Mouse (Mus musculus): ENCODE measurements around the gene Rhebl1. TPM values are rescaled to one million over a fixed set of nuclear protein-coding genes. Genes with fewer than 3 reads are reported as not detected.
"Not testable (repeated sequence)": the region's sequence is repeated elsewhere in the genome, so short reads cannot be mapped to it uniquely, and the experiment has no call there.

Gene Rhebl1
- total and polyA plus RNA-seq, 2 experiments from 2014 or later, result 9.4 to 30.7 TPM

- H3K4me3 ChIP-seq (ENCODE audit: low read depth, low read length), result no peak overlapping the region
- no peak overlapping the region for H3K27ac ChIP-seq (ENCODE audit: low read depth, low read length)
- no peaks in the 10 kb centered on the region for H3K9me3 ChIP-seq (ENCODE audit: low read length)
- no peak for ATAC-seq (ENCODE audit: low FRiP score)
- no peak overlapping the region for H3K9ac ChIP-seq (replicated peaks; ENCODE audit: low read length, poor library complexity, severe bottlenecking)
- H3K4me1 ChIP-seq (ENCODE audit: insufficient read depth, low read length), result 0 out of 2 replicates have a peak, but pooled peaks cover 4% of the 10 kb centered on the region
- H3K4me2 ChIP-seq (ENCODE audit: low read depth, low read length, poor library complexity, severe bottlenecking), result no peak overlapping the region
- no peak for DNase-seq (ENCODE audit: low spot score)
- H3K36me3 ChIP-seq (ENCODE audit: insufficient read depth, low read length), result peaks cover 4% of the 10 kb centered on the region; the same call in 1 of the 2 replicates
- H3K27me3 ChIP-seq (ENCODE audit: insufficient read depth, low read length), result no peaks in the 10 kb centered on the region
- WGBS, result 84% methylated on average over 5 of the region's 5 CpGs
- TF ChIP-seq CTCF (IDR thresholded peaks at IDR 0.05), result no peak
Measured at GRCm38 (mm10) chr15:98927566-98927965, 33.2 kb upstream of the Rhebl1 start.

- Histone ChIP-seq H3K4me1 (ENCODE audit: insufficient read depth, low read length) (no peaks in the 10 kb centered on the region), H3K4me3 (ENCODE audit: low read depth, low read length) (no peak overlapping the region), H3K9me3 (ENCODE audit: low read length) (no peaks in the 10 kb centered on the region), H3K4me2 (ENCODE audit: low read depth, low read length, poor library complexity, severe bottlenecking) (no peak overlapping the region), H3K36me3 (ENCODE audit: insufficient read depth, low read length) (no peaks in the 10 kb centered on the region), H3K9ac (replicated peaks; ENCODE audit: low read length, poor library complexity, severe bottlenecking) (no peak overlapping the region), H3K27me3 (ENCODE audit: insufficient read depth, low read length) (no peaks in the 10 kb centered on the region), H3K27ac (ENCODE audit: low read depth, low read length) (no peak overlapping the region)
- DNase-seq (ENCODE audit: low spot score), result no peak
- WGBS, result 71% methylated on average over 3 of the region's 3 CpGs
- no peak for TF ChIP-seq CTCF (IDR thresholded peaks at IDR 0.05)
- ATAC-seq (ENCODE audit: low FRiP score), result no peak
Measured at GRCm38 (mm10) chr15:98924682-98925081, 30.3 kb upstream of the Rhebl1 start.

- Histone ChIP-seq H3K9me3 (ENCODE audit: low read length) (no peaks in the 10 kb centered on the region), H3K27me3 (ENCODE audit: insufficient read depth, low read length) (no peaks in the 10 kb centered on the region), H3K9ac (replicated peaks; ENCODE audit: low read length, poor library complexity, severe bottlenecking) (no peak overlapping the region), H3K27ac (ENCODE audit: low read depth, low read length) (no peak overlapping the region), H3K4me2 (ENCODE audit: low read depth, low read length, poor library complexity, severe bottlenecking) (no peak overlapping the region), H3K4me3 (ENCODE audit: low read depth, low read length) (no peak overlapping the region), H3K36me3 (ENCODE audit: insufficient read depth, low read length) (no peaks in the 10 kb centered on the region), H3K4me1 (ENCODE audit: insufficient read depth, low read length) (no peaks in the 10 kb centered on the region)
- WGBS, result 80% methylated on average over 2 of the region's 2 CpGs
- no peak for TF ChIP-seq CTCF (IDR thresholded peaks at IDR 0.05)
- DNase-seq (ENCODE audit: low spot score) (no peak), ATAC-seq (ENCODE audit: low FRiP score) (no peak)
Measured at GRCm38 (mm10) chr15:98923031-98923537, 28.7 kb upstream of the Rhebl1 start.

- Histone ChIP-seq H3K27me3 (ENCODE audit: insufficient read depth, low read length) (no peaks in the 10 kb centered on the region), H3K9me3 (ENCODE audit: low read length) (no peaks in the 10 kb centered on the region), H3K36me3 (ENCODE audit: insufficient read depth, low read length) (no peaks in the 10 kb centered on the region), H3K27ac (ENCODE audit: low read depth, low read length) (no peak overlapping the region), H3K4me1 (ENCODE audit: insufficient read depth, low read length) (no peaks in the 10 kb centered on the region), H3K9ac (replicated peaks; ENCODE audit: low read length, poor library complexity, severe bottlenecking) (no peak overlapping the region), H3K4me3 (ENCODE audit: low read depth, low read length) (no peak overlapping the region), H3K4me2 (ENCODE audit: low read depth, low read length, poor library complexity, severe bottlenecking) (no peak overlapping the region)
- WGBS, result 54% methylated on average over 3 of the region's 3 CpGs
- ATAC-seq (ENCODE audit: low FRiP score), result no peak
- TF ChIP-seq CTCF (IDR thresholded peaks at IDR 0.05), result no peak
- DNase-seq (ENCODE audit: low spot score), result no peak
Measured at GRCm38 (mm10) chr15:98922581-98922980, 28.2 kb upstream of the Rhebl1 start.

- DNase-seq (ENCODE audit: low spot score), result no peak
- H3K4me1 ChIP-seq (ENCODE audit: insufficient read depth, low read length), result peaks cover 2% of the 10 kb centered on the region; the same call in 1 of the 2 replicates
- H3K4me3 ChIP-seq (ENCODE audit: low read depth, low read length), result no peak overlapping the region
- no peak for TF ChIP-seq CTCF (IDR thresholded peaks at IDR 0.05)
- H3K27ac ChIP-seq (ENCODE audit: low read depth, low read length), result no peak overlapping the region
- no peak overlapping the region for H3K4me2 ChIP-seq (ENCODE audit: low read depth, low read length, poor library complexity, severe bottlenecking)
- 83% methylated on average over 5 of the region's 5 CpGs for WGBS
- no peak overlapping the region for H3K9ac ChIP-seq (replicated peaks; ENCODE audit: low read length, poor library complexity, severe bottlenecking)
- no peak for ATAC-seq (ENCODE audit: low FRiP score)
- H3K9me3 ChIP-seq (ENCODE audit: low read length), result no peaks in the 10 kb centered on the region
- H3K36me3 ChIP-seq (ENCODE audit: insufficient read depth, low read length), result no peaks in the 10 kb centered on the region
- no peaks in the 10 kb centered on the region for H3K27me3 ChIP-seq (ENCODE audit: insufficient read depth, low read length)
Measured at GRCm38 (mm10) chr15:98921510-98921909, 27.2 kb upstream of the Rhebl1 start.

GRCm38 (mm10) chr15:98918499-98918895 lies 24.2 kb upstream of the Rhebl1 start:
- DNase-seq (ENCODE audit: low spot score); H3K27me3 ChIP-seq (ENCODE audit: insufficient read depth, low read length); H3K36me3 ChIP-seq (ENCODE audit: insufficient read depth, low read length); ATAC-seq (ENCODE audit: low FRiP score); H3K9me3 ChIP-seq (ENCODE audit: low read length); H3K4me1 ChIP-seq (ENCODE audit: insufficient read depth, low read length); H3K27ac ChIP-seq (ENCODE audit: low read depth, low read length): not testable (repeated sequence)
- Histone ChIP-seq H3K4me2 (ENCODE audit: low read depth, low read length, poor library complexity, severe bottlenecking) (peak overlapping the region; percentile 49), H3K4me3 (ENCODE audit: low read depth, low read length) (peak overlapping the region; percentile 91), H3K9ac (replicated peaks; ENCODE audit: low read length, poor library complexity, severe bottlenecking) (0 out of 2 replicates have a peak overlapping the region, but pooled peaks have one; percentile 36)
- 29% methylated on average over 8 of the region's 8 CpGs for WGBS
